Mouse (Mus musculus) left cerebral cortex, postnatal 36 days (tissue): ENCODE results near the gene Jazf1. TPM values are rescaled to one million over a fixed set of nuclear protein-coding genes. Genes with fewer than 3 reads are reported as not detected.
A peak's percentile ranks its signal among the peaks of the same experiment; 100 is the strongest.

Experiments
- DNase-seq, 2 experiments: peaks; one replicate each; pipeline ENCODE4 v3.0.0; 2021 to 2022; ENCODE audit warnings: low spot score in 2 of 2, mixed read lengths in 1 of 2
- intact Hi-C: fragments of 180-260 bp; cut with DNase I; formaldehyde crosslinking; loops from one replicate; pipeline ENCODE4 v1.15.1; 2025
- total RNA-seq, 2 experiments: library from RNA; stranded (reverse); gene quantifications; 2 replicates each; pipeline ENCODE4 v1.2.3; 2021

Gene Jazf1
- total RNA-seq, 2 experiments from 2014 or later: 29.1 to 30.3 TPM

DNA sequence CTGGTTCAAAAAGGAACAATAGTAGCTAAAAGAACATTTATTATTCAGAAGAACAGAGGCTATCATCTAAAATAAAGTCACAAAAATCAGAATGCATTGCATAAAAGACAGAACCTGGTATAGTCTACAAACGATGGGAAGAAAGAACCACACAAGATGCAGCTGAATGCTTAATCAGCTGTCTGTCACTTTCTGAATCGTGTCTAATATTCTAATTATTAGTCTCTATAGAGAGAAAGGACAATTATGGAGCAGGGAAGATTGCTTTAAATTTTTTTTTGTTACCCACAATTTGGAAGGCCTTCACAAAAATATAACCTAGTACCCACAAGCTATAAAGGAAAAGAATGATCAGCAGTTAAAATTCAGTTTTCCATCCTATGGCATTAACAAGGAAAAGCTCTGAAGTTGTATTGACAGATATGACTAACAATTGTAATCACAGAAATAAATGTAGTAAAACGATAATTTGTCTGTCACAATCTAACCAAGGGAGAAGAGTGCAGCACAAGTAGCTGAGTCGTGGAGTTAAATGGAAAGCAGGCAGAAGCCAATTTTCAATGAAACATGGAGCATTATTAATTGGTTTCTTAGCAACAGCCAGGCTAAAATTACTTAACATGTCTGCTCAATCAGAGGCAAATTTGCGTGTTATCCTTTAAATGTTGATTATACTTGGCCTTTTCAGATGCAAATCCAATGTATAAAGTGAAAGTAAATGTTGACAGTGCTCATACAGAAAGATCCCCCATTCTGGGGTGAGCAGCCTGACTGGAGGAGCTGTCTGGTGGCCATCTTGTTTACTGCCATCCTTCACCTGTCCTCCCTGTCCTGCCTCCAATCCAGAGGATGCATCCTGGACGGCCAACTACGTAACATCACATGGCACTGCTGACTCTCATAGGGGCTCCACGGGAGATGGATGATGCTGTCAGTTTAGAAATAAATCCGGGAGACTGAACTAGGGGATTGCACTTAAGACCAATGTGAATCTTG, 53.7 kb downstream of the Jazf1 start:
- intact Hi-C loops: no loop called here
- DNase-seq: no peak

DNA sequence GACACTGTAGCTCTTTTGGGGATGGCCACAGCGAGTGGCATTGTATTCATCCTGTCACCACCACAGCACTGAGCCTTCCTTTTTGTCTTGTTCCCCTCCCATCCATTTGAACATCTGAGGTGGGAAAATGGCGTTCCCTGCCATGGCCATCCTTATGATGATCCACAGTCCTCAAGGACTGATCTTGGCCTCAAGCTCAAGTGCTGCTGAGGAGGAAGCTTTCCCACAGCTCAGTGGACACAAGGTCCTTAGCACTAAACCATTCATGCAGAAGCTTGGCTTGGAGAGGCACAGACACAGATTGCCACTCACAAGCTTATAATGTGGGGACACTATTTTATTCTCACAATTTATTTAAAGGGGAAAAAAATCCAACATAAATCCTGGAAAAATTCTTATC, 58.1 kb downstream of the Jazf1 start:
- DNase-seq: no peak
- intact Hi-C loops: no loop called here

DNA sequence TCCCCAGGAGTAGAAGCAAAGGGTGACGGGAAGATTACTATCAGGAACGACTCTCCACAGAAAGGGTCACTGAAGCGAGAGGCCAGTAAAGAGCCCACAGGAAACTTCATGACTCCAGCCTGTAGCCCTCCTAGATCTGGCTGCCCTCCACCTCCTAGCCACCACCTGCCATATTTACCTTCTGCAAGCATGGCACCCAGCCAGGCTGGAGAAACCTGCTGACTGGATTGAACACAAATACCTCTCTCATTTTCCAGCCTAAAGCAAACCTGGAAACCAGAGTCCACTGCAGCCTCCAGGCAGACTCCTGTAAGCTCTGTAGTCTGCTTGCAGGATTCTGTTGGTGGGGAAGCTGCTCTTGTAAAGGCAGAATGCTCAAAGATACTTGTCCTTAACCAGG, 62.4 kb downstream of the Jazf1 start:
- no peak for DNase-seq
- intact Hi-C loops: no loop called here

DNA sequence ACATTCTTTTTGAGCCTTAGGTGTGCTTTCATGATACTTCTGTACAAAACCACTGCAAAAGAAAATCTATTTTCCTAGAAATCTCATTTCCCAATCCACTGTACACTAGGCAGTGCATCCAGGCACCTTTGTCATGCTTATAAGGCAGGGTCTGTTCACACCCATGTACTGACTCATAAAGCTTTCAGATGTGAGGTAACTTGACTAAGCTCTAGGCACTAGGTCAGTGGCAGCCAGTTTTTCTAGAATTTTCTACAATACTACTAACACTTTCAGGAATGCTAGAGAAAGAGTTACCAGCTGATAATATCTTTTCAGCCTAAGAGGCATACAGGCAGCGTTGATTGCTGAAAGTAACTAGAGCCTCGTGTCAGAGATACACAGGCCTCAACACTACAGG, 62.9 kb downstream of the Jazf1 start:
- no peak for DNase-seq
- intact Hi-C loops: no loop called here

DNA sequence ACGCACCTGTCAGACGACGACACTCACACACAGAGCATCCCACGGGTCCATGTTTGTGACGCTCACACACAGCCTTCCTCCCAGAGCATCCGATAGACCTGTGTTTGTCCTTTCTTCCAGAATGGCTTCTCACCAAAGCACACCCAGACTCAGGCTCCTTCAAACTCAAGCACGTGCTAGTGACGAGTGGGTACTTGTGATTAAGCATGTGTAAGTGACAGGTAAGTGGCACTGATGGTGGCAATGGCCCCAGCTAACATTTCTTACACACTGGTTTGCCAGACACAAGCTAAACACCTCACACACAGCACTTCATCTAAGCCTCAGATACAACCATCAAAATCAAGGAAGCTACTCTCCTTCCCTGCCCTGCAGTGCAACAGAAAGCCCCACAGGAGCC, 77.6 kb downstream of the Jazf1 start:
- intact Hi-C loops: no loop called here
- no peak for DNase-seq

DNA sequence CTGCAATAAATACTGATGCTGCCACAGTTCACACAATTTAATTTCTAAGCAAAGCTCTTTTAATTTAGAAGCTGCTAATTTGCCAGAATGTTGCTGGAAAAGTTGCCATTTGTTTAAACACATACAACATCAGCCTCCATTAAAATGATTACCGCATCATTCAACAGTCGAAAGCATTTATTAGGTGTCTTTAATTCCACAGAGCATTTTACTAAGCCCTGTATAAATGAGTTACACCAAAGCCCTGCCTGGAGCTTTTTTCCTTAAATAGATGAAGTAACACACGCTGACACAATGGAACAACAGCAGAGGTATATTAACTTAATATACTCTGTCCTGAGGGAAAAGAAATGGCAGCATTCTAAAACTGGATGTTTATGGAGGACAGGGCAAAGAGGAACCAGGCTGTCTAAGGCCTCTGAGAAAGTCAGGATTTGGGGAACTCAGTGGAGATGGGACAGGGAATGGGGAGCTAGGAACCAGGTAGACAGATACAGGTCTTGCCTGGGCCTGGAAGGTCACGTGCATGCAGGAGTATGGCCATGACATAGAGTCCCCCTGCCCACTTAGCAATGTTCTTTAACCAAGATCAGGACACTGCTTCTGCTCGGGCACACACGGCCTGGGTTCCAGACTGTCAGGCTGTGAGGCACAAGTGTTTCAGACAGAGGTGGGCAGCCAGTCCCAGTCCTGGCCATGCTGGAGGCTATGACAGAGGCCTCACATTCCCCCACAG, 80.4 kb downstream of the Jazf1 start:
- intact Hi-C loops: no loop called here
- no peak for DNase-seq

DNA sequence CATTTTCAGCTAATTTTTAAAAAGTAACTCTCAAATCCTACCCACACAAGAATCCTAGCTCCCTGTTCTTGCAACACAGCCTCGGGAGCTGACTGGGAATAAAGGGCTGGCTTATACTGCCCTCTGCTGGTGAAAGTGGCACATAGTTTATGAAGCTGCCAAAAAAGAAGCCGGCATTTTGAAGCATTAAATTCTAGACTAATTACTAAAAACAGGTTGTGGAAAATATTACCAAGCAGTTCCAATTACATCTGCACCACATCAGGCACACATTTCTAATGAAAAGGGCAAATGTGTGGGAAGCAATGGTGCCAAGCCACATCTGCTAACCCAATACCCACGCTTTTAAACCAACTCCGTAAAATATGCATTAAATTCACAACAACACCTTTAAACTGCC, 81.0 kb downstream of the Jazf1 start:
- intact Hi-C loops: no loop called here
- no peak for DNase-seq

DNA sequence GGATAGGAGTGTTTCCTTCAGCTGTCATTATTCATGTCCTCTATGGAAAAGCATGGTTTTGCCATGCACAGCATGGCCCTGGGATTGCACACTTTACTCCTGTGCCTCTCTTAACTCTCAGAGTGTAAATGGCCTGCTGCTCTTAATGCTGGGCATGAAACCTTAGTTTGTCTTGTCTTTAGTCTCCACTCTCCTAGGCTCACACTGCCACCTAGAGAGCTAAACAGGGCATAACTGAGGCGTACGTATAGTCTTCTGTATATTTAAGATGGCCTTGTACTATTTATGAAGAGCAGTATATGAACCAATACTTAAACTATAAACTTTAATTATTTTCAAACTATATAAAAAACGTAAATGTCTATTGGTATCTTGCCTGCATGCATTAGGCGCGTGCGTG, 86.3 kb downstream of the Jazf1 start:
- DNase-seq: no peak
- intact Hi-C loops: no loop called here

DNA sequence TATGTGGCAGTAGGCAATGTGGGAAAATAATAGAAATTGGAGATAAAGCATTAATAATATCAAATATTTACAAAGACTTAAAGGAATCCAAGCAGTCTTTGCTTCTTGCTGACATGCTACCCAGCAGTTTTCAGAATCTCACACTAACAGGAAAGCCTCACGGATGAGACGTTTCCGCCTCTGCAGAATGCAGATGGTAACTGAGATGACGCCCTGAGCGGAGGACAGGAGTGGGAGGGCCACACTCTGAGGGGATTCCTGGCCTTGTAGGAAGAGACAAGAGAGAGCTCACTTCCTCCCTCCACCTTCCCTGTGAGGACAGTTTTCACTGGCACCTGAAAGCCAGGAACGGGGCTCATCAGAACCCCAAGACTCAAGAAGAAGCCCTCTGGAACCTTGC, 88.9 kb downstream of the Jazf1 start:
- intact Hi-C loops: no loop called here

DNA sequence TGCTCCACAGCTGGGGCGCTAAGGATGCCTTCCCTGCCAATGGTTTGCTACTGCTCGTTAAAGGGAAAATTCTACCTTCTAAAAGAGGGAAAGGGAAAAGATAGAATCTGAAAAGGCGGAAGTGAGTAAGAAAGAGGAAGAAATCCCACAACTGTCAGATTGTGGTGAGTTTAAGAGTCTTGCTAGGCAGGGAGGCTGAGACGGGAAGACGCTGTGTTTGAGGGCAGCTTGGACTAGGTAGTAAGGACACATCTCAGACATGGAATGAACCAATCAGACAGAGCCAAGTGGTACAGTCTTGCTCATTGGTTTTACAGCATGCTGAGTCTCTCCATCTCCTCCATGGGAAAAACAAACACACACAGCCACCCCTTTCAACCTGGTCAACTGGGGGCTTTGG, 95.1 kb downstream of the Jazf1 start:
- intact Hi-C loops: no loop called here
- peak in 1 of 2 experiments; percentile 1 for DNase-seq

More for the DNA sequence above, 88.9 kb downstream of the Jazf1 start:
- DNase-seq: no peak

DNA sequence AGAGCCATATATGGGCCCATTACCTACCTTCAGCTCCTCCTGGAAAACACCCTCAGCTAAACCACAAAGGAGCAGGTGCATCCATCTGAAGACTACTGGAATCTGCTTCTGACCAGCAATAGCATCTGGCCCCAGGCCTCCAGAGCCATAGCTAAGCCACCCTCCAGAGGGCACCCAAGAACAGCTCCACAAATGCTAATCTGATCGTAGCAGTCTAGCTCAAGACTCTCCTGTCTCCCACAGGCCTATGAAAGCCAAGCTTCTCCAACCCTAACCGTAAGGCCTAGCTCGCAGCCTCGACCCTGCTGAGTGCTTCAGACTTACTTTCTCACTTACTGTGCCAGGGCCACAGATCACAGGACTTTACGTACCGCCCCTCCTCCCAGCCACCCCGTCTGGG, 96.3 kb downstream of the Jazf1 start:
- DNase-seq: peak in 1 of 2 experiments; percentile 7
- intact Hi-C loops: no loop called here

DNA sequence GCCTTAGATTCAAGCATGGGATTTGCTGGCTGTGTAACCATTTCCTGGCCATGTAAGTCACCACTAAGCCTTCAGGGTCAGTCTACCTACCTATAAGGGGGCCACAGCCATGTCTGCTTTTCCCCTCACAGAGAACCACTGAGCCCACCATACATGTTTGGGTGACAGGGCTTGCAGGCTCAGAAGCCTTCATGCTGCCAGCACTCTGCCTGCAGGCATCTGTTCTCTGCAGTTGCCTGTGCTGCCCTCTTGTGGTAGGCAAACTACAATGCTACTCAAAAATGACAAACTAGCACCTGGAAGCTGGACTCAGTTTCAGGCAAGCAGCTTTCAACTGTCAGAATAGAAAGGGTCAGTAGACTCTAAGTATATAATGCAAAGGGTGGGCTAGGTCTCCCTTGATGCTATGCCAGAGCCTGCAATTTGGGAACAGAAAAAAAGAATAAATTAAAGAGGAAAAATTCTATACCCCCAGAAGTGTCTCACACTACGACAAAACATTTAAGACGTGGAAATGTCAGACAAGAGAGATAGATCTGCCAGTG, 98.6 kb downstream of the Jazf1 start:
- intact Hi-C loops: loop anchor here (5.0 kb wide), 1 partner anchor 42 kb away; no protein-coding TSS in a partner anchor
- DNase-seq: peak; percentile 63

DNA sequence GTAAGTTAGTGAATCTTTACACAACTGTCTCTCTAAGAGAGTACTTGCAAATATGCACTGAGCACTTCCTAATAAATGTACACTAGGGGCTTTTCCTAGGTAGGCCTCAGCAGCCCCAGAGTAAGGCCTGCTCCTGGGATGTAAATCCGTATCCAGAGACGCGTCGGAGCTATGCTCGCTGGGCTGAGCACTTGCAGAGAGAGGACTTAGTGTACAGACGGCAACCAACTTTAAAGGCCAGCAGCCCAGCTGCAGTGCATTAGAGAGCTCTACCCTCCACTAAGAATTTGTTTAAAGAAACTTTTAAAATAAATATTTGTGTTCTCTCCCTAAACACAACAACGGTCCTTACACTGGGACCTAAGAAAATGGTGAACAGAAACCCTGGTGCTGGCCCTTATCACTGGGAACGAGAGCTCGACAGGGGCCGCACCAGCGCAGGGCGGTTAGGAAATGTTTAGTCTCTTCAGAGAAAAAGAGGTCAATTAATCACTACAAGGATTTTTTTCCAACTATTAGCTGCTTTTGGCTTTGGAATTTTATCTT, 100.0 kb downstream of the Jazf1 start:
- no peak for DNase-seq
- intact Hi-C loops: loop anchor here (5.0 kb wide), 1 partner anchor 41 kb away; no protein-coding TSS in a partner anchor

DNA sequence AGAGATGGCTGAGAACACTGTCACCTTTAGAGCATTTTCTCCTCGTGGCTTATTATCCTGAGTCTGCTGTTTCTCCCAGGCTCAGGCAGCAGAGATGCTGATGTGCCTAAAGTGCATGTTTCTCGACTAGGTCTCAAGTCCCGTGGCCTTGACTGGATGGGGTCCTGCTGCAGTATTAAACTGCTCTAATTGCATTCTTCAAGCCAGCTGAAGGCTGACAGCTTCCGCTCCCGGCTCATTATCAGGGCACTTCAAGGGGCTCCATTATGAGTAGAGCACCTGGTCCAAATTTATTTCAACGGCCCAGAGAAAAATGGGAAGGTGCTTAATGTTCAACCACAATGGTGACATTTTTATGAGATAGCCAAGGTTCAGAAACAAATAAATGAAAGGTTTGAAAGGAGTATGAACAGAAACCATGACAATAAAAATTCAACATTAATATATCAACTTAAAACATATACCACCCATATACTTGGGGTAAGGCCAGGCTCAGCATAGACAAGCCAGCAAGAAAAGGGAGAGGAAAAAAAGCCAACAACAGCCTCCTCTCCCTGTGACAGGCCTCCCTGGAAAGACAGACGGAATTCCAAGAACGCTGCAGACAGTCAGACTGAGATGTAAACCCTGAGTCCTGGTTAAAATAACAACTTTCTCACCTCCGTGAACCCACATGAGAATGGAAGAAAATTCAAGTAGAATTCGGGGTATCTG, 100.7 kb downstream of the Jazf1 start:
- no peak for DNase-seq
- intact Hi-C loops: loop anchor here (5.0 kb wide), 1 partner anchor 40 kb away; no protein-coding TSS in a partner anchor

DNA sequence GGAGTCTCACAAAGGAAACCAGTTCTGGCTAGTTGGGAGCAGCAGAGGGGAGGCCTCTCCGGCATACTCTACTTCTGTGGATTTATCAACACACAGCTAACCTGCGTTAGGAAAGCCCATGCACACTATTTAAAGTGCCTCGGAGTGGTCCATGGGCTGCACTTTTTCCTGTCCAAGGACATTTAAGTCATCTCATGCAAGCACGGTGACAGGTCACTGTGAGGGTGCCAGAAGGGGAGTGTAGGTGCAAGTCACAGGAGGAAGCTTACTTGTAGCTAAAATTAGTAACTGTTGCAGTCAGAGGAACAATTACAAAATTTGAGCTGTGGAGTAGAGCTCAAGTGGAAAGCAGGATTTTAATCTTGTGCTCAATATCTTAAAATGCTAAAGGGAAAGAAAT, 102.4 kb downstream of the Jazf1 start:
- intact Hi-C loops: loop anchor here (5.0 kb wide), 1 partner anchor 39 kb away; no protein-coding TSS in a partner anchor

DNA sequence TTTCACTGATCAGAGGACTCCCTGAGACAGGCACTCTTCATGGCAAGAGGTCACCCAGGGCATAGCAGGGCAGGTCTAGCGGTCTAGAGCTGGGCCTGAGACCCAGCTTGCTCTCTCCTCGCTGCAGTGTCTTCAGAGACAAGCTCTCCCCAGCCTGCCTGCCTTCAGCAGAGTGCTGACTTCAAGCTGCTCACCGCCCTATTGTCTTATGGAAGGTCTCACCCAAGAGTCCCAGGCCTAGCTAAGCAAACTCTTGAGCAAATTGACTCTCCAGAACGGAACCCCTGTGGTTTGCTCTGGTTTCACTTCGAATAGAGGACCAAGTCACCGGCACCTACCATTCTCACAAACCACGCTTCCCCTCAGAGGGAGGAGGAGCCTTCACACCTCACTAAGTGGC, 103.1 kb downstream of the Jazf1 start:
- intact Hi-C loops: loop anchor here (5.0 kb wide), 1 partner anchor 38 kb away; no protein-coding TSS in a partner anchor
- no peak for DNase-seq

More for the DNA sequence above, 102.4 kb downstream of the Jazf1 start:
- DNase-seq: no peak

DNA sequence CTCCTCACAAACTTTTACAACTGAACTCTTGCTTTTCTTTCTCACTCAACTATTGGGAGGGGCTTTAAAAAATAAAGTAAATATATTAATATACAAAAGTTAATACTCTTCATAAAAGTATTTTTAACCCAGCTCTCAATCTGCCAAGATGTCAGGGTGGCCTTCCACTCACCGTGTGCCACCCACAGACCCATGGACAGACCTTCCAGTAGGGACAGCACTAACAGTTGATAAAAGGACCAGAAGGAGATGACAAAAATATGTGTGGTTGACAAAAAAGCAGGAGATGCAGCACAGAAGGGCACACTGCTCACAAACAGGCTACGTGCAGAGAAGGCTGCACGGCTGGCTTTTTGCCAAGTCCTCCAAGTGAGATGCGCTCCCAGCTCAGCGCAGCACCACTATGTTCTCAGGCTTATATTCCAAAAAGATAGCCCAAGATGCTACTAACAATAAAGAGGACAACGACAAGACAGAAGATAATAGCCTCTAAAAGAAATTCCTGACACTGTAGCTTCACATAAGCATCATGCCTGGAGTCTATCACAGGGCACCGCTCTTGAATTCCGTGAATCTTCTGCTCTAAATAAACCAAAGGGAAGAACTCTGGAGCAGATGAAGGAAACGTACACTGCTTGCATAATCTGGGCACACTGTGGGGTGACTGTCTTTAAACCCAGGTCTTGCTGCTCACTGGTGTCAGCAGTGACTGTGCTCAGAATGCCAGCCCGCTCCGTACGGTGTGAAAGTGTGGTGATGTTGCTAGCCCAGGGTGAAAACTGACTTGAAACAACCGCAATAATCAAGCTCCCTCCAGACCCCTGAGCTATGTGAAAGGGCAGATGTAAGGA, 104.4 kb downstream of the Jazf1 start:
- DNase-seq: peak in 1 of 2 experiments; percentile 34
- intact Hi-C loops: no loop called here

DNA sequence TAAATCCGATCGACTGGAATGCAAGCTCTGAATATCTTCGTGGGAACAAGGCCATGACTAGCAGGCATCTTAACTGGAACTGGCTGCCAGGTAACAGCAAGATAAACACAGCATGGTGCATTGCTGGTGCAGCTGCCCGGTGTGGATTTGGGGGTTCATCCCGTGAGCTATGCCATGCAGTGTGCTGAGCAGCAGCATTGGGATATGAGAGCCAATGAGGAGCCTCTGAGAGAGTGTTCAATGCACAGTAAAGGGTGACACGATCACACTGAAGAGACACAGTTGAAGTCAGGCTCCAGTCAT, 105.0 kb downstream of the Jazf1 start:
- DNase-seq: no peak
- intact Hi-C loops: no loop called here
